Mouse (Mus musculus): ENCODE measurements at regions not wholly inside any gene's neighbourhood (a gene's known extent, or its start where the extent isn't known, plus 50 kb on each side); places are given as distances from the start of the nearest gene placed in this dataset.
A peak's percentile ranks its signal among the peaks of the same experiment; 100 is the strongest.

DNA sequence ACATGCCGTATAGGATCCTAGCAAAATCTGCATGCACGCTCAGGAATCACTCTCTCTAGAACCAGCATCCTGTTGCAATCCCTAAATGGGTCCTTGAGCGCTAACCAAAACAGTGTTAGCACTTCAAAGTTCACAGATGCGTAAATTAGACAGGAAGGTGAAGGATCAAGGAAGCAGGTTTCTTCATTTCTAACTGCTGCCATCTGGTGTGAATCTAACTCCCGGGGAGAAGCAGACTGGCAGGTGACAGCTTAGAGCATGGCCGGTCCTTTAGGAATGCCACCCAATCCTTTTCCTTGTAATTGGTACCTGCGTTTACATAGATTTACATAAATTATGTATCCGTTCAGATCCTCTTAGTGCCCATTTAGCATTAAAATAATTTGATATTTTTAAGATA, 206.2 kb downstream of the Mreg start:
- no peak for ATAC-seq (replicated peaks; ENCODE audit: low read depth, poor library complexity, severe bottlenecking)

- no peak for ATAC-seq (replicated peaks; ENCODE audit: low read depth, poor library complexity, severe bottlenecking)
Measured at GRCm38 (mm10) chr1:72005550-72005949, 206.6 kb downstream of the Mreg start.

- ATAC-seq (replicated peaks; ENCODE audit: low read depth, poor library complexity, severe bottlenecking), result no peak
Measured at GRCm38 (mm10) chr1:72003424-72004278, 208.5 kb downstream of the Mreg start.

GRCm38 (mm10) chr1:72002471-72003116, 209.5 kb downstream of the Mreg start:
- ATAC-seq (replicated peaks; ENCODE audit: low read depth, poor library complexity, severe bottlenecking), result peak; percentile 50; the same call in 1 of the 2 replicates

DNA sequence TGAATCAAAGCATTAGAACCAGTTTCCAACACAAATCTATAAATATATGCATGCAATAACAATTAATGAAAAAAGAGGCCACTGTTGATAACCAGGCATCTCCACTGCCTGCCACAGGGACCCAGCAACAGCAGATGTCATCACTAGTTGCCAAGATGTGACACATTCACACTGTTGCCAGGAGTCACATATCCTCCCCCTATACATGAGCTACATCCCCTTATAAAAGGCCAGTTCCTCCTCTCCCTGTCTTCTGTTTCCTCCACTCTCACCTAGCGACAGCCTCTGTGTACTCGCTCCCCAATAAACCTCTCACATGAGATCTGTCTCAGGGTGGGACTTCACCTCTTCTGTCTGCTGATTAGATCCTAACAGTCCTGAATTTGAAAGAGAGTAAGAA, 211.4 kb downstream of the Mreg start:
- ATAC-seq (replicated peaks; ENCODE audit: low read depth, poor library complexity, severe bottlenecking), result peak; percentile 60

- ATAC-seq (replicated peaks; ENCODE audit: low read depth, poor library complexity, severe bottlenecking), result no peak
Measured at GRCm38 (mm10) chr1:71996828-71997227, 215.3 kb downstream of the Mreg start.

GRCm38 (mm10) chr1:71996234-71996619, 215.9 kb downstream of the Mreg start:
- ATAC-seq (replicated peaks; ENCODE audit: low read depth, poor library complexity, severe bottlenecking), result no peak

DNA sequence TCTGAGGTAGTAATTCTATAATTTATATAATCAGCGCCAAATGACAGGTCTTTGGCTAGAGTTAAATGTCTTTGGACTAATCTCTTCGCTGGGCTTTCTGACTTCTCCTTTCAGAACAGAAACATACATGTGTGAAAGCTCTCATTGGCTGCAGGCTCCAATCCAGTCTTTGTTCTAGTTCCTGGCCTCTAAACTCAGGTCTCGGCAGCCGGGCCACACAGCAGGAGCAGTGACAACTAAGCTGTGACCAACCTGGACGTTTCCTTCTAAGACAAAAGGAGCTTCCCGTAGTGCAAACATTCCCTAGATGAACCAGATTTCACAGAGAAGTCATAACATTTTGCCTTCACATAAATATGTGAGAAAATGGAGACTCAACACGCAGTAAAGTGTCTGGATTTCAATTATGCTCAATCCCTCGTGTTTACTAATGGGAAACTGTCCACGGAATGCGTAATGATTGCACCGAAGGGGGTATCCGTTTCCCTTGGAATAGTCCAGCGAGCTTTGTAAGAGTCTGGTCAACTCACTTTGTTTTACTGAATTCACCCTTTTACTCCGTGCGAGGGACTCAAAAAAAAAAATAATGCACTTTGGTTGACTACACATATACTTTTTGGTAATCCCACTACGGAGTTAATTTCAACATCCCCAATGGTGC, 216.4 kb downstream of the Mreg start:
- ATAC-seq (replicated peaks; ENCODE audit: low read depth, poor library complexity, severe bottlenecking), result no peak

- ATAC-seq (replicated peaks; ENCODE audit: low read depth, poor library complexity, severe bottlenecking), result no peak
Measured at GRCm38 (mm10) chr1:71990936-71991335, 221.2 kb downstream of the Mreg start.

GRCm38 (mm10) chr1:71988086-71988485, 224.0 kb downstream of the Mreg start:
- ATAC-seq (replicated peaks; ENCODE audit: low read depth, poor library complexity, severe bottlenecking), result peak; percentile 68

- ATAC-seq (replicated peaks; ENCODE audit: low read depth, poor library complexity, severe bottlenecking), result no peak
Measured at GRCm38 (mm10) chr1:71986047-71986446, 226.1 kb downstream of the Mreg start.

DNA sequence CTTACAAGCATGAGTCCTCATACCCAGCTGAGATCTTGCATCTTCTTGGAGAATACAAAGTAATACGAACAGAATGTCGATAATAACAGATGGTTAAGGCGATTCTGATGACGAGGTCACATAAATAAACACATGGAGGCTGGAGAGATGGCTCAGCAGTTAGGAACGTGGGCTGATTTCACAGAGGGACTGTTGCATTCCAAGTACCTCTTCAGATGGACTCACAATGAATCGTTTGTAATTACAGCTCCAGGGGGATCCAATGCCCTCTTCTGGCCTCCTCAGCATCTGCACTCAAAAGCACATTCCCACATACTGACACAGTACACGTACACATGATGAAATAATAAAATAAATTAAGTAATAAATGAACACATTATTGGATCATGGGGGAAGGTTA, 228.3 kb downstream of the Mreg start:
- no peak for ATAC-seq (replicated peaks; ENCODE audit: low read depth, poor library complexity, severe bottlenecking)

- ATAC-seq (replicated peaks; ENCODE audit: low read depth, poor library complexity, severe bottlenecking), result no peak
Measured at GRCm38 (mm10) chr1:71982423-71983262, 229.5 kb downstream of the Mreg start.

DNA sequence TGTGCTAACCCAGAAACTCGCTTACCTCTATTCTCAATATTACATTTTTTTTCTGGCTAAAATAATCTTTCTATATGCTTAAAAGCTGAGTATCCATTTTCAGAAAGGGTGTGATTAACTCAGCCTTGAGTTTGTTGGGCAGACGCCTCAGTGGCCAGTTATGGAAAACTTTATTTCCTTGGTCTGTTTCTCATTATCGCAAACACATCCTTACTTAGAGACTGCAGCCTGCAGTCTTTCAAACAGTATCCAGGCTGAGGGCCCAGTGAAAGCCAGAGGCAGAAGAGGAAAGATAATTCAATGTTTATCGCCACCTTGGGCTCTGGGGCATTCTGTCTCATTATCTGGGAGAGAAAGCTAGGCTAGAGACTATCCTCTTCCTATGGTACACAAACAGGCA, 231.5 kb downstream of the Mreg start:
- no peak for ATAC-seq (replicated peaks; ENCODE audit: low read depth, poor library complexity, severe bottlenecking)

GRCm38 (mm10) chr1:71979261-71979660, 232.8 kb downstream of the Mreg start:
- no peak for ATAC-seq (replicated peaks; ENCODE audit: low read depth, poor library complexity, severe bottlenecking)

GRCm38 (mm10) chr1:71977361-71977760, 234.7 kb downstream of the Mreg start:
- no peak for ATAC-seq (replicated peaks; ENCODE audit: low read depth, poor library complexity, severe bottlenecking)

- peak; percentile 99 for ATAC-seq (replicated peaks; ENCODE audit: low read depth, poor library complexity, severe bottlenecking)
Measured at GRCm38 (mm10) chr1:71974715-71975114, 237.4 kb downstream of the Mreg start.

- ATAC-seq (replicated peaks; ENCODE audit: low read depth, poor library complexity, severe bottlenecking), result no peak
Measured at GRCm38 (mm10) chr1:71971943-71972342, 240.2 kb downstream of the Mreg start.

DNA sequence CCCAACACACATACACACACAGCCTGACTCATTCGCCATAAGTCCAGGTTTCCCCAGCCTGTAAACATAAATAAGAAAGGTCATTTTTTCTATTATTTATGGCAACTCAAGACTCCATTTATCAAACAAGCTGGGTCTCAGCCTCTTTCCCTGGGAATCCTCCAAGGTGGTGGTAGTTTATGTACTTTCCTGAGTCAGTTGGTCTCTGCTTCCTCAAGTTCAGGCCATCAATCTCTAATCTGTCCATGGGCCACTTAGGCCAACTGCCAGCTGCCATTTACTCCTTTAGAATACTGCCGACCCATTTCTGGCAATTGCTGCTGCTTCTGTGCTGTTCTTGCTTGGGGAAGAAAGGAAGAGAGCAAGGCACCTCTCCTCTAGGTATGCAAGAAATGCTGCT, 241.3 kb downstream of the Mreg start:
- ATAC-seq (replicated peaks; ENCODE audit: low read depth, poor library complexity, severe bottlenecking), result no peak

- 0 out of 2 replicates have a peak, but pooled peaks have one; percentile 36 for ATAC-seq (replicated peaks; ENCODE audit: low read depth, poor library complexity, severe bottlenecking)
Measured at GRCm38 (mm10) chr1:71967574-71968104, 244.5 kb downstream of the Mreg start.

Measured in common myeloid progenitor, adult 5-6 weeks (primary cell).